Mouse (Mus musculus): ENCODE data around the gene Olfr98. TPM values are rescaled to one million over a fixed set of nuclear protein-coding genes. Genes with fewer than 3 reads are reported as not detected.

Olfr98 gene
- polyA plus RNA-seq (2012; rRNA removed), result not detected in 2 replicates

GRCm38 (mm10) chr17:37263626-37264025, at the start of gene Olfr98:
Gene Olfr98 (minus strand): TSS chr17:37263749.

GRCm38 (mm10) chr17:37304213-37304612, 40.7 kb upstream of the Olfr98 start, which contains the start of gene Olfr101:
Gene Olfr101 (minus strand): TSS chr17:37304313.

GRCm38 (mm10) chr17:37283360-37283759, 19.8 kb upstream of the Olfr98 start, which contains the start of gene Olfr99:
Gene Olfr99 (minus strand): TSS chr17:37283460.

DNA sequence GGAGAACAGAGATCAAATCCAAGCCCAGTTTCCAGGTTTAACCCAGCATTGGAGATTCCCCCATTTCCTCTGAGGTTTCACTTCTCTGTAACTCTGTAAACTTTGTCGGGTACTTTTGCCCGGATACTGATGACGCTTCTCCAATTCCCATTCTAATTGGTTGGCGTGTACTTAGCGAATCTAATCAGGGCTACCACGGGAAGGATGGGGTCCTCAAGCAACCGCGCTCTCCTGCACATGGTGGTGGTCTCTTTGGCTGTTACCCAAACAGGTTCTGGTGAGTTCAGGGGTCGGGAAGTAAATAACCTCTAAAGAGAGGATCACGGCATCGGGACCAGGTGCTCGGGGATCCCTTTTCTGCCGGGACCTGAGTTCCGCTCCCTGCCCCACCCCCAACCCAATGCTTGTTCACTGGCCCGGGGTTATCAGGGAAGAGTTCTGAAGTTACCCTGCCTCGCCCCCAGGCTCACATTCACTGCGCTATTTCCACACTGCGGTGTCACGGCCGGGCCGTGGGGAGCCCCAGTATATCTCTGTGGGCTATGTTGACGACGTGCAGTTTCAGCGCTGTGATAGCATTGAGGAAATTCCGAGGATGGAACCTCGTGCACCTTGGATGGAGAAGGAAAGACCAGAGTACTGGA, 6.6 kb upstream of the Olfr98 start, which contains the start of gene H2-M3:
Gene H2-M3 (plus strand): TSS at position 163 of the 644 bp plus-strand sequence.

GRCm38 (mm10) chr17:37237230-37237629, 26.3 kb downstream of the Olfr98 start, which contains the start of gene Olfr97:
Gene Olfr97 (minus strand): TSS chr17:37237330.

GRCm38 (mm10) chr17:37219846-37220245, 43.7 kb downstream of the Olfr98 start, which contains the start of gene Olfr96:
Gene Olfr96 (plus strand): TSS chr17:37220146.

GRCm38 (mm10) chr17:37213018-37213417, 50.5 kb downstream of the Olfr98 start, which contains the start of gene Olfr95:
Gene Olfr95 (minus strand): TSS chr17:37213118.

Other genes starting within 250 kb of the Olfr98 start
- not detected in 2 replicates for gene Mog, start 240.4 kb downstream of the Olfr98 start, polyA plus RNA-seq (2012; rRNA removed)
- 20.3 and 20.6 TPM in 2 replicates for gene Gabbr1, start 217.8 kb downstream of the Olfr98 start, polyA plus RNA-seq (2012; rRNA removed)
- gene Olfr90, start 175.2 kb downstream of the Olfr98 start, polyA plus RNA-seq (2012; rRNA removed), result not detected in 2 replicates
- gene Olfr91, start 165.5 kb downstream of the Olfr98 start, polyA plus RNA-seq (2012; rRNA removed), result not detected in 2 replicates
- gene Olfr92, start 143.7 kb downstream of the Olfr98 start, polyA plus RNA-seq (2012; rRNA removed), result not detected in 2 replicates
- gene Olfr93, start 102.3 kb downstream of the Olfr98 start, polyA plus RNA-seq (2012; rRNA removed), result not detected in 2 replicates
- gene Ubd, start 69.9 kb downstream of the Olfr98 start, polyA plus RNA-seq (2012; rRNA removed), result 0.21 and 0.38 TPM in 2 replicates
- gene Olfr94, start 62.8 kb downstream of the Olfr98 start, polyA plus RNA-seq (2012; rRNA removed), result not detected in 2 replicates
- gene Olfr95, start 50.6 kb downstream of the Olfr98 start, polyA plus RNA-seq (2012; rRNA removed), result not detected in 2 replicates
- gene Olfr96, start 43.6 kb downstream of the Olfr98 start, polyA plus RNA-seq (2012; rRNA removed), result not detected in 2 replicates
- not detected in 2 replicates for gene Olfr97, start 26.4 kb downstream of the Olfr98 start, polyA plus RNA-seq (2012; rRNA removed)
- 7.4 and 7.7 TPM in 2 replicates for gene H2-M3, start 6.5 kb upstream of the Olfr98 start, polyA plus RNA-seq (2012; rRNA removed)
- not detected in 2 replicates for gene Olfr99, start 19.7 kb upstream of the Olfr98 start, polyA plus RNA-seq (2012; rRNA removed)
- gene Olfr101, start 40.6 kb upstream of the Olfr98 start, polyA plus RNA-seq (2012; rRNA removed), result not detected in 2 replicates
- gene Olfr102, start 53.3 kb upstream of the Olfr98 start, polyA plus RNA-seq (2012; rRNA removed), result not detected in 2 replicates
- gene Olfr103, start 75.9 kb upstream of the Olfr98 start, polyA plus RNA-seq (2012; rRNA removed), result not detected in 2 replicates
- not detected in 2 replicates for gene Olfr104-ps, start 95.8 kb upstream of the Olfr98 start, polyA plus RNA-seq (2012; rRNA removed)
- not detected in 2 replicates for gene Olfr105-ps, start 115.3 kb upstream of the Olfr98 start, polyA plus RNA-seq (2012; rRNA removed)
- not detected in 2 replicates for gene Olfr106-ps, start 126.6 kb upstream of the Olfr98 start, polyA plus RNA-seq (2012; rRNA removed)
- not detected in 2 replicates for gene Olfr107, start 135.5 kb upstream of the Olfr98 start, polyA plus RNA-seq (2012; rRNA removed)
- not detected in 2 replicates for gene Olfr108, start 181.7 kb upstream of the Olfr98 start, polyA plus RNA-seq (2012; rRNA removed)
- not detected in 2 replicates for gene Olfr109, start 195.2 kb upstream of the Olfr98 start, polyA plus RNA-seq (2012; rRNA removed)
- 0.84 and 1.1 TPM in 2 replicates for gene H2-M2, start 219.8 kb upstream of the Olfr98 start, polyA plus RNA-seq (2012; rRNA removed)
- not detected in 2 replicates for gene Olfr110, start 228.7 kb upstream of the Olfr98 start, polyA plus RNA-seq (2012; rRNA removed)
- gene Olfr111, start 244.3 kb upstream of the Olfr98 start, polyA plus RNA-seq (2012; rRNA removed), result 0.10 TPM in 1 of 2 replicates, not detected in the other

Measured in colon, adult 2 months (tissue).